Mouse (Mus musculus): ENCODE measurements around the gene Fuk. TPM values are rescaled to one million over a fixed set of nuclear protein-coding genes. Genes with fewer than 3 reads are reported as not detected.

Fuk gene
- polyA plus RNA-seq, 1 experiment from 2014 or later, result 2.7 TPM

- Histone ChIP-seq H3K36me3 (ENCODE audit: control insufficient read depth, insufficient read depth) (no peaks in the 10 kb centered on the region), H3K4me3 (ENCODE audit: low read depth, low read length) (no peak overlapping the region), H3K9ac (ENCODE audit: low read depth, low read length) (no peak overlapping the region), H3K27ac (ENCODE audit: low read length) (no peak overlapping the region), H3K4me1 (ENCODE audit: control insufficient read depth, low read depth, low read length) (peaks cover under 1% of the 10 kb centered on the region), H3K4me2 (ENCODE audit: low read depth, low read length) (no peak overlapping the region), H3K9me3 (replicated peaks; ENCODE audit: control insufficient read depth, low read length) (no peaks in the 10 kb centered on the region), H3K27me3 (ENCODE audit: control insufficient read depth, insufficient read depth, low read depth, low read length) (no peaks in the 10 kb centered on the region)
- ATAC-seq (ENCODE audit: low read depth), result no peak
- 63% methylated on average over 1 of the region's 1 CpGs for WGBS (ENCODE audit: insufficient replicate concordance)
These were observed 4.4 kb upstream of the Fuk start for GRCm38 (mm10) chr8:110906682-110907081.

GRCm38 (mm10) chr8:110905404-110905803, 3.1 kb upstream of the Fuk start:
- no peaks in the 10 kb centered on the region for H3K36me3 ChIP-seq (ENCODE audit: control insufficient read depth, insufficient read depth)
- H3K27ac ChIP-seq (ENCODE audit: low read length), result no peak overlapping the region
- peaks cover 7% of the 10 kb centered on the region for H3K4me1 ChIP-seq (ENCODE audit: control insufficient read depth, low read depth, low read length)
- no peak overlapping the region for H3K4me3 ChIP-seq (ENCODE audit: low read depth, low read length)
- WGBS (ENCODE audit: insufficient replicate concordance), result 73% methylated on average over 6 of the region's 6 CpGs
- H3K4me2 ChIP-seq (ENCODE audit: low read depth, low read length), result no peak overlapping the region
- no peak overlapping the region for H3K9ac ChIP-seq (ENCODE audit: low read depth, low read length)
- no peaks in the 10 kb centered on the region for H3K27me3 ChIP-seq (ENCODE audit: control insufficient read depth, insufficient read depth, low read depth, low read length)
- no peak for ATAC-seq (ENCODE audit: low read depth)
- H3K9me3 ChIP-seq (replicated peaks; ENCODE audit: control insufficient read depth, low read length), result no peaks in the 10 kb centered on the region

- no peaks in the 10 kb centered on the region; the same call in 1 of the 2 replicates for H3K36me3 ChIP-seq (ENCODE audit: control insufficient read depth, insufficient read depth)
- H3K4me3 ChIP-seq (ENCODE audit: low read depth, low read length), result peak overlapping the region; percentile 86
- peak overlapping the region; percentile 83 for H3K4me2 ChIP-seq (ENCODE audit: low read depth, low read length)
- ATAC-seq (ENCODE audit: low read depth), result no peak
- WGBS (ENCODE audit: insufficient replicate concordance), result 31% methylated on average over 2 of the region's 2 CpGs
- no peaks in the 10 kb centered on the region for H3K9me3 ChIP-seq (replicated peaks; ENCODE audit: control insufficient read depth, low read length)
- H3K9ac ChIP-seq (ENCODE audit: low read depth, low read length), result no peak overlapping the region
- H3K27me3 ChIP-seq (ENCODE audit: control insufficient read depth, insufficient read depth, low read depth, low read length), result no peaks in the 10 kb centered on the region
- no peak overlapping the region for H3K27ac ChIP-seq (ENCODE audit: low read length)
- peaks cover 7% of the 10 kb centered on the region for H3K4me1 ChIP-seq (ENCODE audit: control insufficient read depth, low read depth, low read length)
These were observed 284 bp upstream of the Fuk start for GRCm38 (mm10) chr8:110902579-110902965.

- 55% methylated on average over 3 of the region's 3 CpGs for WGBS (ENCODE audit: insufficient replicate concordance)
These were observed 1.2 kb downstream of the Fuk start for GRCm38 (mm10) chr8:110901056-110901455.

GRCm38 (mm10) chr8:110897495-110897894, 4.8 kb downstream of the Fuk start:
- 75% methylated on average over 6 of the region's 6 CpGs for WGBS (ENCODE audit: insufficient replicate concordance)
- no peak overlapping the region for H3K4me2 ChIP-seq (ENCODE audit: low read depth, low read length)
- no peak overlapping the region for H3K27ac ChIP-seq (ENCODE audit: low read length)
- peaks cover 7% of the 10 kb centered on the region for H3K4me1 ChIP-seq (ENCODE audit: control insufficient read depth, low read depth, low read length)
- ATAC-seq (ENCODE audit: low read depth), result no peak
- no peaks in the 10 kb centered on the region; the same call in 1 of the 2 replicates for H3K36me3 ChIP-seq (ENCODE audit: control insufficient read depth, insufficient read depth)
- H3K9ac ChIP-seq (ENCODE audit: low read depth, low read length), result no peak overlapping the region
- no peaks in the 10 kb centered on the region for H3K9me3 ChIP-seq (replicated peaks; ENCODE audit: control insufficient read depth, low read length)
- no peak overlapping the region for H3K4me3 ChIP-seq (ENCODE audit: low read depth, low read length)
- no peaks in the 10 kb centered on the region for H3K27me3 ChIP-seq (ENCODE audit: control insufficient read depth, insufficient read depth, low read depth, low read length)

More at GRCm38 (mm10) chr8:110901056-110901455, 1.2 kb downstream of the Fuk start:
- peaks cover 7% of the 10 kb centered on the region for H3K4me1 ChIP-seq (ENCODE audit: control insufficient read depth, low read depth, low read length)
- H3K4me3 ChIP-seq (ENCODE audit: low read depth, low read length), result no peak overlapping the region
- no peak overlapping the region for H3K27ac ChIP-seq (ENCODE audit: low read length)
- no peaks in the 10 kb centered on the region for H3K9me3 ChIP-seq (replicated peaks; ENCODE audit: control insufficient read depth, low read length)
- H3K4me2 ChIP-seq (ENCODE audit: low read depth, low read length), result no peak overlapping the region
- H3K27me3 ChIP-seq (ENCODE audit: control insufficient read depth, insufficient read depth, low read depth, low read length), result no peaks in the 10 kb centered on the region
- no peak for ATAC-seq (ENCODE audit: low read depth)
- H3K9ac ChIP-seq (ENCODE audit: low read depth, low read length), result no peak overlapping the region
- H3K36me3 ChIP-seq (ENCODE audit: control insufficient read depth, insufficient read depth), result no peaks in the 10 kb centered on the region; the same call in 1 of the 2 replicates

GRCm38 (mm10) chr8:110895812-110896211, 6.5 kb downstream of the Fuk start:
- H3K4me1 ChIP-seq (ENCODE audit: control insufficient read depth, low read depth, low read length), result no peaks in the 10 kb centered on the region; the same call in 1 of the 2 replicates
- no peak overlapping the region for H3K4me3 ChIP-seq (ENCODE audit: low read depth, low read length)
- H3K36me3 ChIP-seq (ENCODE audit: control insufficient read depth, insufficient read depth), result no peaks in the 10 kb centered on the region; the same call in 1 of the 2 replicates
- H3K27me3 ChIP-seq (ENCODE audit: control insufficient read depth, insufficient read depth, low read depth, low read length), result no peaks in the 10 kb centered on the region
- H3K9me3 ChIP-seq (replicated peaks; ENCODE audit: control insufficient read depth, low read length), result no peaks in the 10 kb centered on the region
- no peak overlapping the region for H3K4me2 ChIP-seq (ENCODE audit: low read depth, low read length)
- H3K27ac ChIP-seq (ENCODE audit: low read length), result no peak overlapping the region
- H3K9ac ChIP-seq (ENCODE audit: low read depth, low read length), result no peak overlapping the region
- 86% methylated on average over 13 of the region's 13 CpGs for WGBS (ENCODE audit: insufficient replicate concordance)
- no peak for ATAC-seq (ENCODE audit: low read depth)

- H3K4me3 ChIP-seq (ENCODE audit: low read depth, low read length), result no peak overlapping the region
- no peak overlapping the region for H3K9ac ChIP-seq (ENCODE audit: low read depth, low read length)
- 58% methylated on average over 9 of the region's 9 CpGs for WGBS (ENCODE audit: insufficient replicate concordance)
- H3K27ac ChIP-seq (ENCODE audit: low read length), result no peak overlapping the region
- no peak overlapping the region for H3K4me2 ChIP-seq (ENCODE audit: low read depth, low read length)
- H3K4me1 ChIP-seq (ENCODE audit: control insufficient read depth, low read depth, low read length), result no peaks in the 10 kb centered on the region; the same call in 1 of the 2 replicates
- no peaks in the 10 kb centered on the region for H3K27me3 ChIP-seq (ENCODE audit: control insufficient read depth, insufficient read depth, low read depth, low read length)
- ATAC-seq (ENCODE audit: low read depth), result no peak
- no peaks in the 10 kb centered on the region for H3K9me3 ChIP-seq (replicated peaks; ENCODE audit: control insufficient read depth, low read length)
- no peaks in the 10 kb centered on the region; the same call in 1 of the 2 replicates for H3K36me3 ChIP-seq (ENCODE audit: control insufficient read depth, insufficient read depth)
These were observed 7.0 kb downstream of the Fuk start for GRCm38 (mm10) chr8:110895254-110895653.

GRCm38 (mm10) chr8:110894851-110895250, 7.4 kb downstream of the Fuk start:
- no peak overlapping the region for H3K4me2 ChIP-seq (ENCODE audit: low read depth, low read length)
- ATAC-seq (ENCODE audit: low read depth), result no peak
- 76% methylated on average over 10 of the region's 10 CpGs for WGBS (ENCODE audit: insufficient replicate concordance)
- no peak overlapping the region for H3K4me3 ChIP-seq (ENCODE audit: low read depth, low read length)
- no peak overlapping the region for H3K27ac ChIP-seq (ENCODE audit: low read length)
- H3K9me3 ChIP-seq (replicated peaks; ENCODE audit: control insufficient read depth, low read length), result no peaks in the 10 kb centered on the region
- no peaks in the 10 kb centered on the region; the same call in 1 of the 2 replicates for H3K36me3 ChIP-seq (ENCODE audit: control insufficient read depth, insufficient read depth)
- no peak overlapping the region for H3K9ac ChIP-seq (ENCODE audit: low read depth, low read length)
- H3K4me1 ChIP-seq (ENCODE audit: control insufficient read depth, low read depth, low read length), result no peaks in the 10 kb centered on the region; the same call in 1 of the 2 replicates
- H3K27me3 ChIP-seq (ENCODE audit: control insufficient read depth, insufficient read depth, low read depth, low read length), result no peaks in the 10 kb centered on the region

GRCm38 (mm10) chr8:110892913-110893312, 9.4 kb downstream of the Fuk start:
- Histone ChIP-seq H3K27ac (ENCODE audit: low read length) (no peak overlapping the region), H3K27me3 (ENCODE audit: control insufficient read depth, insufficient read depth, low read depth, low read length) (no peaks in the 10 kb centered on the region), H3K36me3 (ENCODE audit: control insufficient read depth, insufficient read depth) (no peaks in the 10 kb centered on the region), H3K9me3 (replicated peaks; ENCODE audit: control insufficient read depth, low read length) (no peaks in the 10 kb centered on the region), H3K4me2 (ENCODE audit: low read depth, low read length) (no peak overlapping the region), H3K4me1 (ENCODE audit: control insufficient read depth, low read depth, low read length) (no peaks in the 10 kb centered on the region; the same call in 1 of the 2 replicates), H3K4me3 (ENCODE audit: low read depth, low read length) (no peak overlapping the region), H3K9ac (ENCODE audit: low read depth, low read length) (no peak overlapping the region)
- no peak for ATAC-seq (ENCODE audit: low read depth)
- WGBS (ENCODE audit: insufficient replicate concordance), result 83% methylated on average over 2 of the region's 2 CpGs
